Mouse (Mus musculus) T-helper 1 cell (primary cell): ENCODE data around the gene Ptprg.
"Not testable (repeated sequence)": the region's sequence is repeated elsewhere in the genome, so short reads cannot be mapped to it uniquely, and the experiment has no call there.

Experiments used
- in situ Hi-C: fragments of 300-600 bp; cut with MboI, MseI; formaldehyde crosslinking; loops from one replicate; pipeline ENCODE4 v1.15.1; 2025; ENCODE audit warnings: high pct_unique_total_duplicates

The Ptprg gene

DNA sequence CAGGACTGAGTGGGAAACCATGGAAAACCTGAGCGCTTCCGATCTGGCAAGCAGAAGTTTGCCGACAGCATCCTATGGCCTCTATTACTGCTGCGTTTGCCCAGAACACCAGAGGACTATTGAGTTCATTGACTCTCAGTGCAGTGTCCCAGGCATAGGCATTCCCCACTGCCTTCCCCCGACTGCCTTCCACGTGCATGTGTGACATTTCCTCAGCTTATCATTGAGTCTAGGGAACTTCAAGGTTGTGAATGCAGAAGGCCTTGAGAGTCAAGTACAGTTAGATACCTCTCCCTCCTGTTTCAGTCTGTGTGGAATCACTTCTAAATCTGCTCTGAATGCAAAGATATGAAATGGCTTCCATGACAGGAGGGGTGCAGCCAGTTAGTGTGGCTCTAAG is 488.2 kb downstream of the Ptprg start:
- in situ Hi-C loops, result no loop called here

DNA sequence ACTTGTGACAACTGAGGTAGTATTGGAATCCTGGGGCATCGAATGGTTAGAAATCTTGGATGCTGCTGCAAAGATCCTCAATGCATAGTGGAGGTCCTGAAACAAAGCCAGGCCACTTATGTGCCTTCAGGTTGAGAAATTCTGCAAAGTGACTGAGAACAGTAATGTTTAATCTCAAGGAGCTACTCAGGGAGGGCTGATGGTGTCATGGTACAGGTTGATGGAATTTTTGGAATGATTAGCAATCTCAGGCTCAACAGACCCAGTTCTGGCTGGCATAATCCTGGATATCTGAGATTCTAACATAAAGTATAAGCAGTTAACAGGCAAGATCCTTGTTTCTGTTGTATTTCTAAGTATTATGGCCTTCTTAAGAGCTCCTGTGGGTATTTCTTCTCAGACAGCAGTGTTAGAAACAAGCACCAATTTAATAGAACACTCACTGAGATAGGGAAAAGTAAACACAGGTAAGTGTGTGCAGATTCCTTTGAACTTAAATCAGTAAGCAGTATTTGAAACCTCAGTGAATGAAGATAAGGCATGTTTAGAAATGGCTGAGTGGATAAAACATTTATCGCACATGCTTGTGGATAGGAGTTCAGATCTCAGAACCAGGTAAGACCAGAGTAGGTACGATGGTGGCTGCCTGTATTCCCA is 493.0 kb downstream of the Ptprg start:
- in situ Hi-C loops, result no loop called here

DNA sequence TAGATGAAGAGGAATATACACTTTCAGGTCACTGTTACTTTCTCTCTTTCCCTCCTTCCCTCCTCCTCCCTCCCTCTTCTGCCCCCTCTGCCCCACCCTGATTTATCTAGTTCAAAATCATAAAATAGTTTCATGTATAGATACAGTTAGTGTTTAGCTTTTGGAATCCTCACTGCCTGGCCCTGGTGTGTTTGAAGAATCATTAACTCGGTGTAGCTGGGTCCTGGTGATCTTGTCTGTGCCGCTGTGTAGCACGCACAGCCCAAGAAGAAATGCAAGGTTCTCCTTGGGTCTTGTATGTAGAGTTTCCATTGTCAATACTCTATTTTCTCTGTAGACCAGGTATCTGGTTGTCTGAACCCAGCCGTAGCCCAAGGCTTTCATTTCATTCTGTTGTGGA is 494.3 kb downstream of the Ptprg start:
- in situ Hi-C loops, result no loop called here

DNA sequence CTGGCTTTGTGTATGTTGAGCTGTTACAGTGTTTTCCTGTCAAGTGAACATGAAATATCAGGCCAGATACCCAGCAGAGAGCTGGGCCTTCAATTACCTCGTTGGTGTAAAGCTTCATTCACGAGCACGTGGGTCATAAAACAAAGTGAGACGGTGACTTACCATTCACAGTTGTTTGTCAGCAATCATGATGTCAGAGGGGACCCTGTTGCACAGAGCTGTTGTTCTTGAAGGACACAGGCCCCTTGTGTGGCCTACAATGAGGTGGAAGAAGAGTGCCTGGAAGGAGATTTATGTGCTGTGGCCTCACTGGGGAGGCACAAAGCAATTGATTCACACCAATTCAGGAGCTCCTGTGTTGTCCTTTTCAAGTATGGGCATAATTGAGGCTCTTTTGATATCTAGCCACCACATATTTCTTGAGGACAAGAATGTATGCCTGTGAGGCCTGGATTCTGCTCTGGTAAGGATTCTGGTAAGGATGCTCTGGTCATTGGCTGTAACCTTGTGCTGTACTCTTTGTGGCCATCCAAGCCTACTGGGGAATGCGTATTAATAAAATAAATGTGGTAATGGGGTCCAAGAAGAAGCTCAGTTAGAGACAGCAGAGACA is 503.7 kb downstream of the Ptprg start:
- in situ Hi-C loops, result no loop called here

DNA sequence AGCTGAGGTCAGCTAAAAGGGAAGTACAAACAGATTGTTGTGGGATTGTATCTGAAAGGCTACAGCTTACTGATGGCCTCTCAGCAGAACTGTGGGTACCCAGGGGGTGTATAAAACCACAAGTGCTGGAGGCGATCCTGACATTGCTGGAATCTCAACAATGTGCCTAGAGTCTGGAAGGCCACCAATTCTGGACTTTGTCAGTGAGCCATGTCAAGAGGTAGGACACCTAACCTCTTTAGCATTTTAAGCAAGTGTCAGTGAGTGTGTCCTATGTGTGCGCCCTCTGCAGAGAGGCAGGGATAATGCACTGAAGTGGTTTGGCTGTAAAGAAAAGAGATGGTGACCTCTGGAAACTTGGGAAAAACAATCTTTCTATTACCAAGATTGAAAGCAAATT is 504.5 kb downstream of the Ptprg start:
- in situ Hi-C loops, result no loop called here

DNA sequence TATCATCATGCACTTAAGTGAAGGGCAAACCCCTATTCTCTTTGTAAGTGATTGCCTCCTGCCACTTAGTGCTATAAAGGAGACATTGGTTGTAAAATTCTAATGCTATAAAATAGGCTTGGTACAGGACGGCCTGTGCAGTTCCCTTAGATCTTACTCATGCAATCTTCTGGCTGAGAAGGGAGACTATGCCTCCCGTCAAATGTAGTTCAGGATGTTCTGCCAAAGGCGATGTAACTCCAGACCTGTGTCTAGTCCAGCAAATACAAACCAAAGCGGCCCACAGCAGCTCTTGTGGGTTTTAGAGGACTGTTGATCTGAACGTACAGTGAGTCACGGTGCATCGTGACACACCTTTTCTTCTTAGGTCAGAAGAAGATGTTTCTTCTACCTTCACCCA is 505.8 kb downstream of the Ptprg start:
- in situ Hi-C loops, result no loop called here

DNA sequence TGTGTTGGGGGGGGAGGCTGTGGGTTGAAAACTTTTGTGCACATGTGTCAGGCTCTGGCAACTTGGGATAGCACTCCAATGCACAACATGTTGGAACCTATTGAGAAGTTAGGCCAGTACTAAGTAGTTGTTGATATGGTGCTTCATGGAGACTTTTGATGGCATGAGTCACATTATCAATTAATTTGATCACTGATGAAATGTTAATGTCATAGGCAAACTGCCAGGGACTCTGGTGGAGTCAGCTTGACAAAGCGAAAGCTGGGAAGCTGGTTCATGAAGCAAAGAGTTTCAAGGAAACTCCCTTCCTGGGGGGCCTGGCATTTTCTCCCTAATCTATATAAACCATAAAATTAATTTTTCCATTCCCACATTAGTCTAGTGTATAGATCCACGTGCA is 508.0 kb downstream of the Ptprg start:
- in situ Hi-C loops, result not testable (repeated sequence)

DNA sequence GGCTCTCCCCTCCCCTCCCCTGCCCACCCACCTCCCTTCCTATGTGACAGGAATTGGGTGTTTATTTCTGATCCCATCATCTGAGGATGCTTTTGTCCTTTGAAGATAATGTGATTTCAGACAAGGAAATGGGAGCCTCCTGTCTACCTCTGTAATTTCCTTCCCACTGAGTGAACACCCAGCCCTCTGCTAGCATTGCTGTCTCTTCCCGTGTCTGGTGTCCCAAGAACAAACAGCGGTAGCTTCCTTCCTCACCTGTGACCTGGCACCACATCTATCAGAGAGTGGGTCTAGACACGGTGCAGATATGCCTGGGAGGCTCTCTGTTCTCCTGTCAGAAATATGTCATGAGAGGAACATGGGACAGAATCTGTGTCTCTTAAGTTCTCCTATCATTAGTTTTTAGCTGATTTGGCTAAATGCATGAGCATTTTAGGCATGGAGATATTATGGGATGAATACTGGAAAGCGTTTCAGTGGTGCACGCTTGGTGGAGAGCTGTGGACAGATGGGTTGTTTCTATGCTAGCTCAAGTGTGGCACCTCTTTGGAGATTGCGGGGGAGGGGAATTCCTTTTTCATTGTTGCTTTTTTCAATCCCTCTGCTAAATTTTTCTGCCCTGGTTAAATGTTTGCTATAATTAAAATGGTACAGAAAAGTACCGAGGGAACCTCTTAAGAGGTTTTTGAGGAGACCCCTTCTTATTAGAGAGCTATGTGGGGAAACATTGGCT is 509.5 kb downstream of the Ptprg start:
- in situ Hi-C loops, result no loop called here

DNA sequence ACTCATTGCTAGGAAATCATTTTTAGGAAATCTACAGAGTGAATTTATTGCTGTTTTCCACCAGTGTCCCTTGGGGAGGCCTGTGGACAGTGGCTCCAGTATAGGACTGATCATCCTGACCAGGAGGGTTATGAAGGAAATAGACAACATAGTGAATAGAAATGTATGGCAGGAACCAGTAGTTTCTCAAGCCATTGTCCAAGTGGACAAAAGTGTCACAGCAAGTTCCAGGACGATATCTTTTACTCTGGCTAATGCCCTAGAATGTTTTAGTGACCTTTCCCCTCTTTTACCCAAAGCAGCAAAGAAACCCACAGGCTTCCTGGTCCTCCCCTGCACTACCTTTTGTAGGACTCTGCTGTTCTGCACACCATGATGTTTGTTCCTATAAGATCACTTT is 511.7 kb downstream of the Ptprg start:
- in situ Hi-C loops, result no loop called here

DNA sequence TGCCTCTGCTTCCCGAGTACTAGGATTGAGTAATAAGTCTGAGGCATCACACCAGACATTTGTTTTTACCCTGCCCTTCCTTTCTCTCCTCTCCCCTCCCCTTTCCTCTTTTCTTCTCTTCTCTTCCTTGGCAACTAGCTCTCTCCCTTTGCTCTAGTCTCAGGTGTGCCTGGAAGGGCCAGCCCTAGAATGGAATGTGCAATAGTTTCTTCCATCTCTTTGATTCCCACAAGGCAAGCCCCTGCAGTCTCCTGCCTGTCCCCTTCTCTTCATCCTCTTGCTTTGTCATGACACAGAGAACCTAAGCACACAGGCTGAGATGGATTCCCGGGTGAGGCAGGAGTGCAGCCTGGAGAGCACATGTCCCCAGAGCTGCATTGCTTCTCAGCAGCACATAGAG is 512.4 kb downstream of the Ptprg start:
- in situ Hi-C loops, result no loop called here

DNA sequence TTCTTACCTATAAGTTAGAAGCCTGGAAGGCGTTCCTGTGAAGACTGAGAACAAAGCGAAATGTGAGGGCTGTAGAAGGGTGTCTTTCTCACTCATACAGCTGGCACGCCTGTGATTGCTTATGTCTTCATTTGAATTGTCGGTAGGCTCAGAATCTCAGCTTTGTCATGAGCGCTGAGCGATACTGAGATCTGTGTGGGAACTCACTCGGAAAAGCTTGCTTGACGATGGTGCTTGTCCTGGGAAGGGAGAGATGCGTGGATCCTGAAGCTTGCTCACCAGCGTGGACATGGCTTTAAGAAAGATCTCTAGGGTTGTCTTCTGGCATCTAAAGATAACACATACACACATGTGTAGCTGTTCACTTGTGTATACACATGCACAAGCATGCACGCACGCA is 516.4 kb downstream of the Ptprg start:
- in situ Hi-C loops, result no loop called here

DNA sequence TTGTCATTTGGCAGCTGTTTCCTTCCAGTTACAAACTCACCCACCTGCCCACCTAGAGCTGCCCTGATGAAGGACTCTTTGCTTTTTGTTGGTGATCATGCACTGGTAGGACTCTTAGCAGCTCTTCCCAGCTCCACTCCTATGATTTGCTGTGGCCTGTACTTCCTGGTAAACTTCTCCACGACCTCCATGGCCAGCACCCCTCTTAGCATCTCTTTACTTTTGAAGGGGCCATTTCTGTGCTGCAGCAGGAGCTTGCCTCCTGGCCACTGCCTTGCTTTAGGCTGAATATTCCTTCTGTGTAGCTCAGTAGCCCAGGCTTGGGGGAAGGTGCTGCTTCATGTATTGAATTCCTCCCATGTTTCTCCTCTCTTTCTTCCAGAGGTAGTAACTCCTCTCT is 517.0 kb downstream of the Ptprg start:
- in situ Hi-C loops, result no loop called here

DNA sequence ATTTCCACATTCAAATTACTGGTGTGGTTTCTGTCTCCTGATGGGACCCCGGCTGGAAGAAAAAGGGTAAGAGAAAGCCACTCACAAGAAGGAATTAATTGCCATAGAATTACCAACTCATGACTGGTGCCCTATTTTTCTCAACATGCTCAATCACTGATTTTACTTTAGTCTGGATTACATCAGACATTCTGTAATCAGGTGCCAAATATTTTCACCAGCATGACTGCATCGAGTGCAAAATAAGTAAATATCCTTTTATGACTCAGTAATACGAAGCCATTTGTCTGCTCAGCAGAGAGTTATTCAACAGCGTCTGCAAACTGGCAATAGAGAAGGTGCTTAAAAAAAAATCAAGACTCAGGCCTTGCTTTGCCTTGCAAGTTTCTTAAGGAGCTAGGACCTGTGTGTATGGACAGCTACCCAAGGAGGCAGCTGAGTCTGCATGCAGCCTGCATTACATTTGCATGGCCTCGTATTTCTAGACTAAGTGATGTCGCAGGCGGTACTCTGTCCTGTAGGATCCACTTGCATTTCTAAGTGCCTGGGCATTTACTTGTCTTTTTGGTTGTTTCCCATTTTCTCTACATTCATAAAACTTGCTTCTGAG is 517.6 kb downstream of the Ptprg start:
- in situ Hi-C loops, result no loop called here

DNA sequence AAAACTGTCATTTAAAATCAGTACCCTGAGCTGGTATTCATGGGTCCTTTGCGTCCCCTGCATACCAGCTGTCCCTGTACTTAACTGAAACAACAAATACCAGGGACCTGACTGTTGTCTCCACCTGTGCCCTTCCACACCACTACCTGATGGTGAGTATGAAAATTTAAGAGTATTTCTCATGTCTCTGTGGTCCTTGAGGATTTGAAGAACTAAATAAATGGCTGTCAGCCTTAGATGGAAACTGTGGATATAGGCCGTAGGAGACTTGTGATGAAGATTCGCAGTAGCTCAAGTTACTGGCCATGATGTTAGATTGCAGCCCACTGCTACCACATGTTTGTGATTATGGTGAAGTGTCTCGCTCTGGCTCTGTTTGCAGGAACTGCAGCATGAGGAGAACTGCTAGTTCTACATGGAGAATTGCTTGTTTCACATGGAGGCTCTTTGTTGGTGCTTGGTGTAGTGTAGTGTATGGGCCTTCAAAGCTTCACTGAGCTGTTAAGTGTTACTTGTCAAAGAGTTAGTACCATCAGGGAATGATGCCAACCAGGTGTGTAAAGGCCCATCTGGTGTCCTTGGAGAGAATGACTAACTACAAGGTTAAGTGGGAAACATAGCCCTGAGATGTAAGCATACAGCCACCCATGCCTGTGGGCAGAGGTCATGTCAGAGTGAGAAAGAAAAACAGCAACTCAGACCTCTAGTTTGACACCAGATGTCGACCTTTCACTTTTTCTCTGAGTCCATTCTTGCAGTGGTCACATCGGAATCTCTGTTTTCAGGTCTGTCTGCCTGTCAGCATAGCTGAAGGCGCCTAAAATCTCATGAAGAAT is 518.9 kb downstream of the Ptprg start:
- in situ Hi-C loops, result no loop called here

DNA sequence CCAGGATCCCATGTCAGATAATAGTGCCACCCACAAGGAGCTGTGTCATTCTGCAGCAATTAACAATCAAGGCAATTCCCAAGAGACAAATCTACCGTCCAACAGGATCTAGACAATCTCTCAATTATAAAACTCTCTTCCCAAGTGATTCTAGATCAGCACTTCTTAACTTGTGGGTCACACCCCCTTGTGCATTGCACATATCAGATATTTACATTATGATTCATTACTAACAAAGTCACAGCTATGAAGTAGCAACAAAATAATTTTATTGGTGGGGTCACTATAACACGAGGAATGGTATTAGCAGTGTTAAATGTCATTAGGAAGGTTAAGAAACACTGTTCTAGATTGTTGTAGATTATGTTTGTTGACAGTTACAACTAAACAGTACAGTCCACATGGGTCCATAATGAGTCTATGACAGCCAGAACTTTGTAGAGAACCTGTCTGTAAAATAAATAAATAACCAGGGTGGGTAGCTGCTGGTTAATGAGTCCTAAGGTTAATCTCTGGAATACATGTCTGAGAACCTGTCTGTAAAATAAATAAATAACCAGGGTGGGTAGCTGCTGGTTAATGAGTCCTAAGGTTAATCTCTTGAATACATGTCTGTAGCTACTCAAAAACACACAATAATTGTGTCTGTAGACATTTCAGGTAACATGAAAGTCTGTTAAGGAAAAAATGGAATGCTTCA is 520.2 kb downstream of the Ptprg start:
- in situ Hi-C loops, result no loop called here

DNA sequence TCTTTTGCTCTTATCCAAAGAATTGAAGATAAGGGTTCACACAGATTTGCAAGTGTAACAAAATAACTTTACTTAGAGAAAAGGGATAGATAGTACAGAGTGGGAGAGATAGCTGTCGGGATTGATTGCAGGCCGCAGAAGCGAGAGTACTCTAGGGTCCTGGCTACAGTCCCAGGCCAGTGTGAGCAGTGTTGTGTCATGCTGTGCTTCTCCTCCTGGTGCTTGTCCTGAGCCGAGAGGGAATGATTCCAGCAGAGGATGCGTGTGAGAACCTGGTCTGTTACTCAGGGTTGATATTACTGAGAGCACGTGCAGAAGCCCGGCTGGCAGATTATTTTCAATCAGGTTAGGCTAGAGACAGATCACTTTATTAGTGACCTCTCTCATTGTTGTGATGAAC is 523.9 kb downstream of the Ptprg start:
- in situ Hi-C loops, result no loop called here

DNA sequence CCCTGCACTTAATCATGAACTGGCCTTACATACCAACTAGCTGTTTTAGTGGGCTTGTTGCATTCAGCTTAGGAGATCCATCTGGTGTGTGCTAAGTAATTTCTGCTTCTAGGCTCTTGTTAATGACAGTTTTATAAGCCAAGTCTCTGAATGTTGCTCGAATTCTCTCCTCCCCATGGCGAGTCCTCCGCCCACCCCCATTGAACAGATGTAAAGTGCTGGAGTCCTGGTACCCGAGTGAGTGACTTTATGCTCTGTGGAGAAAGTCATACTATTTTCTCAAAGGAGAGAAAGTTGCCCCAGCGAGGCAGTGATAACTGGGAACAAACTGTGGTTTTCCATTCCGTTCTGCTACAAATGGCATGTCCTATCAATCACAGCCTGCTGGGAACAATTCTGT is 525.9 kb downstream of the Ptprg start:
- in situ Hi-C loops, result no loop called here

DNA sequence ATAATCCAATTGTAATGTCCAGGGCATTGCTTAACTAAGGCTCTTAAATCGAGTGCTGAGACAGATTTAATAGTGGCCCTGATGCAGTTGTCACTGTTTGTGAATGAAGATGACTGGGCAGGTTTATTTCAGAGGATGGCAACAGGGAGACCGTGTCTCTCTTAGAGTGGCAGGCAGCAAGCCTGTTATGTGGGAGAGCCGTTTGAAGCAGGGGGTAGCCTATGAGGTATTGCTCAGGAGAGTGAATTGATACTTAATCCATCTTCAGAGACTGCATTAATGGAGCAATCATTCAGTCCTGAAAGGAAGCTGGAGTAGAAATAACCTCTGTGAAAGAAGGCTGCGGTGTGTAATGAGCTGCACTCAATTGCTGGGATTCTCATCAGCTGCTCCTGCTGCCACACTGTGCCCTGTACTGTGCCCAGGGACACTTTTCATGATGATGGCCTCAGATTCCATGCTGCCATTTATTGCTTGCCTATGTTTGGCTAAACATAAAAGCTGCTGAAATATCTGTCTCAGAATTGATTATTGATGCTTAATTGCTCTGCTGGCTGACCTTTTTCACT is 526.6 kb downstream of the Ptprg start:
- in situ Hi-C loops, result no loop called here

DNA sequence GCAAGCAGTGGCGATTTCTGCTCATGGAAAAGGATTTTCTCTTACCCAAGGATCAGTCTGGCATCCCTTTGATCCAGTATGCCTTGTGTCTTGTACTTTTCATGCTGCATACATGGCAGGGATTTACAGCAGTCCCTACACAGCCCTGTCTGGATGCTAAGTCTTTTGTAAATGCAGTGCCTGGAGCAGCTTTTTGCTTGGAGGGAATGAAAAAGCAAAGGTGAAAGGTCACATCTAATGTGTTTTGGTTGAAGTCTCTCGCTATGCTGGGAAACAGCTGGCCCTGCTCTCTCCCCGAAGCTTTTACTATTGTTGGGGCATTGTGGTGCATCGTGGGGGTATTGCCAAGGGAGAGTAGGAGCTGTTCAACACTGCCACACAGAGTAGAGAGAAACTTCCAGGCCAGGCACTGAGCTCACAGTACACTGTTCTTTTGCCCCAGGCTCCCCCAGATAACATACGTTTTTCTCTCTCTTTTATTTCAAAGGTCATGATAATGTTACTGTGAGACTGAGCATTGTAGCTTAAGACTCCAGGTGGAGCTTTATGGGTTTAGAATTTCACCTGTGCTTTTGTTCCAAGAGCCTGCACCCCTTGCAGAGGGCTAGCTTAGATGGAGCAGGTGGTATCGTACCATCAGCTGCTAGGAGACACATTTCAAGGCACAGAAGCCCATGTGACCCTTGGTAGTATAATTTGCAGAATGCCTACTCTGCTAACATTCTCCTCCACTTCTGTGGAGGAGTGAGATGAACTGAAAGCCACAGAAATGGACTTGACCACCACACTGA is 529.0 kb downstream of the Ptprg start:
- in situ Hi-C loops, result no loop called here

DNA sequence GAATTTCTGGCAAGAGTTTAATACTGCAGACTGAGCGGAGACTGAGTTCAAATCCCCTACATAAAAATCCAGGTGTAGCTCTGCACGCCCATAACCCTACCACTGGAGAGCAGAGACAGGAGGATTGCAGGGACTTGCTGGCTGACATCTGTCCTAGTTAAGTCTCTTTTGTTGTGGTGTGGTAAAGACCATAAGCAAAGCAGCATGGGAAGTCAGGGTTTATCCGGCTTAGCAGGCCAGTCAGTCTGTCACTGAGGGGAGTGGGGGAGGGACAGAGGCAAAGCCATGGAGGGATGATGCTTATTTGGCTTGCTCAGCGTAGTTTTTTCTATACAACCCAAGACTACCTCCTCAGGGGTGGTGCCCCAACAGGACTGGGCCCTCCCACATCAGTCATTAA is 530.7 kb downstream of the Ptprg start:
- in situ Hi-C loops, result no loop called here
